Comparison of ENCODE assay signal across 30 mouse cellular contexts in the genomic region with DNA sequence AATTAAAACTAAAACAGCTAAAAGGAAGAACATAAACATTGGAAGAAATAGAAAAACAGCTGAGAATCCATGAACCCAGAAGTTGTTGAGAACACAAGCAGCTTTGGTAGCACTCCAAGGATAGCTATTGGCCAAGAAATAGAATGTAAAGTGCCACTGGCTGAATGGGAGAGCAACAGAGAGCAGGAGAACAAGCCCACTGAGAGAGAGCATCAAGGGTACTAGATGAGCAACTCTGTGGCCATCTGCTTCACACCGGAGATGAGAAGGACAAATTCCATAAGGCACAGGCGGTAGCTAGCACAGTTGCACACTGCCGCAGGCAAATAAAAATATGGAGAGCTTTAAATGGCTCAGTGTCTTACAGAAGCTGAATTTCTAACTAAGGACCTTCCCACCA. TPM values are rescaled to one million over a fixed set of nuclear protein-coding genes. Genes with fewer than 3 reads are reported as not detected.
DNase-seq lines count a peak whose midpoint lies in the region; ATAC-seq lines count a peak whose summit lies in the region.
"Had no signal": no experiment of that assay in that cellular context is flagged by ENCODE, and none has a peak within 500 bp of the region (broad histone marks: within the 10 kb centered on the region; RNA-seq: fewer than 3 reads in every experiment).

No protein-coding gene starts in this region.

- H3K9ac ChIP-seq in hindbrain, embryonic 12.5 days = no peak overlapping the region
- H3K9ac ChIP-seq: hindbrain, embryonic 13.5 days; limb, embryonic 12.5 days; liver, postnatal 0 days; midbrain, embryonic 15.5 days; neural tube, embryonic 13.5 days had no signal

- intact Hi-C loops in left cerebral cortex, postnatal 36 days (cut with DNase I) = no loop called here

- H3K4me3 ChIP-seq in hindbrain, embryonic 12.5 days = no peak overlapping the region
- H3K4me3 ChIP-seq: embryonic facial prominence, embryonic 10.5 days; hindbrain, embryonic 13.5 days; layer of hippocampus, adult 2 months; limb, embryonic 12.5 days; midbrain, embryonic 15.5 days; neural tube, embryonic 13.5 days had no signal

- no peak for DNase-seq in frontal cortex, postnatal 25 days (ENCODE audit: low spot score in 2 of 2)
- peak; percentile 16 to 18 for DNase-seq in left cerebral cortex, postnatal 36 days (ENCODE audit: low spot score in 2 of 2)
- DNase-seq in left cerebral cortex, adult 8-10 months (ENCODE audit: low spot score in 2 of 2) = no peak
- peak; percentile 11 for DNase-seq in frontal cortex, postnatal 10 days (ENCODE audit: low spot score in 2 of 2)
- DNase-seq in right cerebral cortex, postnatal 36 days (ENCODE audit: low spot score in 2 of 2) = peak; percentile 3 to 5
- DNase-seq in kidney, adult 11 months = no peak
- DNase-seq: adrenal gland, postnatal 14 days; cerebellum, adult 11 months; cerebellum, postnatal 10 days; gastrocnemius, postnatal 36 days; kidney, adult 18-20 months; kidney, postnatal 10 days; liver, postnatal 0 days; thymus, postnatal 36 days had no signal

- ATAC-seq in frontal cortex, adult (ENCODE audit: low TSS enrichment) = peak; percentile 57; the same call in 1 of the 2 replicates
- ATAC-seq in hindbrain, embryonic 12.5 days (ENCODE audit: low FRiP score) = no peak
- ATAC-seq: CD4-positive, CD25-positive, alpha-beta regulatory T cell, adult 4 months; liver, postnatal 0 days; lung, postnatal 0 days; midbrain, embryonic 15.5 days had no signal

- WGBS in hindbrain, embryonic 12.5 days = 94% methylated on average over 3 of the region's 3 CpGs

- H3K4me2 ChIP-seq in hindbrain, embryonic 12.5 days (replicated peaks) = no peak overlapping the region
- H3K4me2 ChIP-seq: hindbrain, embryonic 13.5 days; limb, embryonic 12.5 days; liver, embryonic 11.5 days; midbrain, embryonic 15.5 days; neural tube, embryonic 13.5 days had no signal

- H3K4me1 ChIP-seq in hindbrain, embryonic 12.5 days = no peaks in the 10 kb centered on the region
- H3K4me1 ChIP-seq: embryonic facial prominence, embryonic 10.5 days; hindbrain, embryonic 13.5 days; limb, embryonic 12.5 days; midbrain, embryonic 15.5 days; neural tube, embryonic 13.5 days had no signal

- no peaks in the 10 kb centered on the region for H3K9me3 ChIP-seq in hindbrain, embryonic 12.5 days (replicated peaks)
- H3K9me3 ChIP-seq: embryonic facial prominence, embryonic 10.5 days; hindbrain, embryonic 13.5 days; limb, embryonic 12.5 days; midbrain, embryonic 15.5 days; neural tube, embryonic 13.5 days had no signal

- no peak overlapping the region for H3K27ac ChIP-seq in hindbrain, embryonic 12.5 days
- H3K27ac ChIP-seq: embryonic facial prominence, embryonic 10.5 days; hindbrain, embryonic 13.5 days; layer of hippocampus, adult 2 months; limb, embryonic 12.5 days; macrophage; midbrain, embryonic 15.5 days; neural tube, embryonic 13.5 days had no signal

- H3K36me3 ChIP-seq in hindbrain, embryonic 12.5 days = no peaks in the 10 kb centered on the region
- H3K36me3 ChIP-seq: embryonic facial prominence, embryonic 10.5 days; hindbrain, embryonic 13.5 days; limb, embryonic 12.5 days; midbrain, embryonic 15.5 days; neural tube, embryonic 13.5 days had no signal

- no peaks in the 10 kb centered on the region for H3K27me3 ChIP-seq in hindbrain, embryonic 12.5 days
- H3K27me3 ChIP-seq: hindbrain, embryonic 13.5 days; limb, embryonic 12.5 days; midbrain, embryonic 15.5 days; neural tube, embryonic 13.5 days had no signal

RNA-seq across cellular contexts. Expression of gene Gm9195, which starts 1.3 kb away (rescaled TPM):
- total RNA-seq in left cerebral cortex, postnatal 36 days (2021) = not detected
- not detected for total RNA-seq in left cerebral cortex, adult 8-10 months (2022)
- not detected in 2 replicates for polyA plus RNA-seq in hindbrain, embryonic 12.5 days (2016; fragmentation: Nextera tagmentation; extraction: Ambion mirVana)
- total RNA-seq: adrenal gland, postnatal 14 days; gastrocnemius, postnatal 36 days; heart, adult 8-10 months; heart, postnatal 25 days; layer of hippocampus, adult 2 months had no signal
- polyA plus RNA-seq: CD4-positive, CD25-positive, alpha-beta regulatory T cell, adult 4 months; embryonic facial prominence, embryonic 10.5 days; heart, embryonic 14.5 days; hindbrain, embryonic 13.5 days; limb, embryonic 12.5 days; liver, embryonic 11.5 days; liver, postnatal 0 days; lung, postnatal 0 days; macrophage; midbrain, embryonic 15.5 days; neural tube, embryonic 13.5 days; spleen, adult 2 months had no signal

Comparison
In these comparisons a context has a peak if more than half of its experiments do, and no peak if none do; other contexts are left out.
1. DNase-seq: peak in left cerebral cortex, postnatal 36 days (2 of 2), frontal cortex, postnatal 10 days (2 of 2) and right cerebral cortex, postnatal 36 days (2 of 2); none in frontal cortex, postnatal 25 days (0 of 2), left cerebral cortex, adult 8-10 months (0 of 2) and kidney, adult 11 months (single experiment).